Mouse (Mus musculus) testis, adult 2 months (tissue): Measurements from ENCODE around the gene Mon2. TPM values are rescaled to one million over a fixed set of nuclear protein-coding genes. Genes with fewer than 3 reads are reported as not detected.
"Not testable (repeated sequence)": the region's sequence is repeated elsewhere in the genome, so short reads cannot be mapped to it uniquely, and the experiment has no call there.

Experiments used
- H3K27ac ChIP-seq: fragments of 200-500 bp; 2 replicates; pipeline ENCODE4 v1.5.1; 2012; ENCODE audit warnings: low read depth, low read length; ENCODE audit not compliant: control insufficient read depth, insufficient read depth
- H3K27me3 ChIP-seq: fragments of 200-500 bp; 2 replicates; pipeline ENCODE4 v1.6.1; 2012; ENCODE audit warnings: mild to moderate bottlenecking, low read length, moderate library complexity; ENCODE audit not compliant: control insufficient read depth, insufficient read depth
- H3K36me3 ChIP-seq: fragments of 200-500 bp; 2 replicates; pipeline ENCODE4 v1.6.1; 2012; ENCODE audit warnings: mild to moderate bottlenecking, low read length; ENCODE audit not compliant: control insufficient read depth, insufficient read depth
- H3K4me1 ChIP-seq: fragments of 200-500 bp; 2 replicates; pipeline ENCODE4 v1.6.1; 2012; ENCODE audit warnings: low read length; ENCODE audit not compliant: control insufficient read depth, insufficient read depth
- H3K4me3 ChIP-seq: fragments of 200-500 bp; 2 replicates; pipeline ENCODE4 v1.5.1; 2012; ENCODE audit warnings: low read depth, mild to moderate bottlenecking, low read length, moderate library complexity, mixed read lengths; ENCODE audit not compliant: control insufficient read depth
- CTCF ChIP-seq: fragments of 200-500 bp; IDR thresholded peaks from 2 replicates; pipeline ENCODE4 v1.5.1; 2012; ENCODE audit warnings: low read depth, mild to moderate bottlenecking, inconsistent platforms, low read length, moderate library complexity; ENCODE audit not compliant: control insufficient read depth, insufficient read depth, insufficient replicate concordance
- POLR2A ChIP-seq: fragments of 200-500 bp; IDR thresholded peaks from 2 replicates; pipeline ENCODE4 v1.6.1; 2012; ENCODE audit warnings: low read depth, mild to moderate bottlenecking, inconsistent platforms, low read length, moderate library complexity; ENCODE audit not compliant: control insufficient read depth
- polyA plus RNA-seq: library from polyadenylated mRNA; depleted of rRNA; stranded (reverse); fragments of >200 nt; gene quantifications from 2 replicates; pipeline ENCODE4 v1.2.3, GENCODE M21; 2012

The Mon2 gene
- polyA plus RNA-seq, 1 experiment, result 17.0 TPM

GRCm38 (mm10) chr10:122973241-122973640, 103.1 kb downstream of the Mon2 start:
- H3K36me3 ChIP-seq, result no peaks in the 10 kb centered on the region
- H3K4me1 ChIP-seq, result peaks cover 3% of the 10 kb centered on the region
- H3K27me3 ChIP-seq, result no peaks in the 10 kb centered on the region
- no peak overlapping the region for H3K27ac ChIP-seq
- no peak overlapping the region for H3K4me3 ChIP-seq
- TF ChIP-seq CTCF, result no peak
- TF ChIP-seq POLR2A, result no peak

GRCm38 (mm10) chr10:122970188-122970587, 106.1 kb downstream of the Mon2 start:
- H3K36me3 ChIP-seq, result no peaks in the 10 kb centered on the region
- peaks cover 3% of the 10 kb centered on the region for H3K4me1 ChIP-seq
- no peak for TF ChIP-seq CTCF
- TF ChIP-seq POLR2A, result no peak
- no peak overlapping the region for H3K27ac ChIP-seq
- no peak overlapping the region for H3K4me3 ChIP-seq
- no peaks in the 10 kb centered on the region for H3K27me3 ChIP-seq

GRCm38 (mm10) chr10:122966421-122966820, 109.9 kb downstream of the Mon2 start:
- no peaks in the 10 kb centered on the region for H3K27me3 ChIP-seq
- no peaks in the 10 kb centered on the region for H3K36me3 ChIP-seq
- no peak overlapping the region for H3K4me3 ChIP-seq
- TF ChIP-seq CTCF (no peak), POLR2A (no peak)
- H3K27ac ChIP-seq, result no peak overlapping the region
- peaks cover 3% of the 10 kb centered on the region for H3K4me1 ChIP-seq

GRCm38 (mm10) chr10:122965650-122966049, 110.7 kb downstream of the Mon2 start:
- not testable (repeated sequence) for H3K4me3 ChIP-seq, H3K27me3 ChIP-seq, H3K36me3 ChIP-seq, H3K27ac ChIP-seq, H3K4me1 ChIP-seq

- Histone ChIP-seq H3K27ac (no peak overlapping the region), H3K4me1 (peaks cover 7% of the 10 kb centered on the region), H3K27me3 (no peaks in the 10 kb centered on the region), H3K4me3 (no peak overlapping the region), H3K36me3 (no peaks in the 10 kb centered on the region)
- TF ChIP-seq CTCF, result no peak
- TF ChIP-seq POLR2A, result no peak
Observed at GRCm38 (mm10) chr10:122964241-122964636, 112.1 kb downstream of the Mon2 start.

GRCm38 (mm10) chr10:122963463-122964240, 112.7 kb downstream of the Mon2 start:
- H3K27ac ChIP-seq, result no peak overlapping the region
- no peaks in the 10 kb centered on the region for H3K27me3 ChIP-seq
- TF ChIP-seq CTCF (no peak), POLR2A (no peak)
- peaks cover 7% of the 10 kb centered on the region for H3K4me1 ChIP-seq
- no peak overlapping the region for H3K4me3 ChIP-seq
- H3K36me3 ChIP-seq, result no peaks in the 10 kb centered on the region

GRCm38 (mm10) chr10:122962651-122963050, 113.7 kb downstream of the Mon2 start:
- H3K36me3 ChIP-seq, result no peaks in the 10 kb centered on the region
- no peak overlapping the region for H3K4me3 ChIP-seq
- no peak overlapping the region for H3K27ac ChIP-seq
- no peaks in the 10 kb centered on the region for H3K27me3 ChIP-seq
- TF ChIP-seq CTCF, result no peak
- no peak for TF ChIP-seq POLR2A
- H3K4me1 ChIP-seq, result peaks cover 7% of the 10 kb centered on the region

GRCm38 (mm10) chr10:122961494-122961893, 114.8 kb downstream of the Mon2 start:
- TF ChIP-seq POLR2A, result no peak
- TF ChIP-seq CTCF, result no peak
- Histone ChIP-seq H3K27ac (no peak overlapping the region), H3K27me3 (no peaks in the 10 kb centered on the region), H3K4me1 (peaks cover 7% of the 10 kb centered on the region), H3K4me3 (no peak overlapping the region), H3K36me3 (no peaks in the 10 kb centered on the region)
